In the genomic region with DNA sequence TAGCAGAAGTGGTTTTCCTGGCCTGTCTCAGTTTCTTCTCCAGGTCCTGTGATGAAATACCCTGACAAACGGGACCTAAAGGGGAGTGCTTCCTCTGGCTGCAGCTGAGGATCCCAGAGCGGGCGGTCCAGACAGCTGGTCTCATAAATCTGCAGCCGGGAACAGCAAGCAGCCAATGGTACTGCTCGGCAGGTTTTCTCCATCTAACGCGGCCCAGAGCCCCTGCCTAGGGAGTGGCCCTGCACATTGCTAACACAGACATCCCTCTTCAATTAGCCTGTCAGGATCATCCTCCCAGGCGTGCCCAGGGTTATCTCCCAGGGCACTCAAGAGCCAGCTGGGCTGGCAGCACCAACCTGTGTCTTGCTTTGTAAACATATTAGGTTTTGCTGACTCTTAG, we compare ENCODE assay signal across 10 mouse cellular contexts. TPM values are rescaled to one million over a fixed set of nuclear protein-coding genes. Genes with fewer than 3 reads are reported as not detected.
DNase-seq lines count a peak whose midpoint lies in the region; ATAC-seq and TF ChIP-seq lines count a peak whose summit lies in the region.
"Had no signal": no experiment of that assay in that cellular context is flagged by ENCODE, and none has a peak within 500 bp of the region (broad histone marks: within the 10 kb centered on the region; RNA-seq: fewer than 3 reads in every experiment).

No protein-coding gene starts in this region.

- peak; percentile 63 for ATAC-seq in hindbrain, embryonic 11.5 days (ENCODE audit: low FRiP score)
- peak; percentile 66 for ATAC-seq in midbrain, embryonic 13.5 days

- H3K36me3 ChIP-seq in hindbrain, embryonic 11.5 days (ENCODE audit: control insufficient read depth, insufficient read depth, low read length) = no peaks in the 10 kb centered on the region
- no peaks in the 10 kb centered on the region for H3K36me3 ChIP-seq in midbrain, embryonic 13.5 days
- H3K36me3 ChIP-seq in thymus, adult 2 months (ENCODE audit: control insufficient read depth, insufficient read depth, low read length) = no peaks in the 10 kb centered on the region

- TF ChIP-seq POLR2A in thymus, adult 2 months (IDR thresholded peaks at IDR 0.05; ENCODE audit: control insufficient read depth, extremely low read depth, insufficient read depth, low read length, poor library complexity) = no peak

- H3K9ac ChIP-seq in hindbrain, embryonic 11.5 days (ENCODE audit: low read depth, low read length) = no peak overlapping the region
- 0 out of 2 replicates have a peak overlapping the region, but pooled peaks have one; percentile 1 for H3K9ac ChIP-seq in midbrain, embryonic 13.5 days (replicated peaks)
- H3K9ac ChIP-seq: liver, embryonic 15.5 days had no signal

- H3K4me3 ChIP-seq in hindbrain, embryonic 11.5 days (ENCODE audit: low read depth, low read length) = no peak overlapping the region
- no peak overlapping the region for H3K4me3 ChIP-seq in midbrain, embryonic 13.5 days (replicated peaks)
- H3K4me3 ChIP-seq in thymus, adult 2 months (ENCODE audit: control insufficient read depth, insufficient read depth, low read length) = no peak overlapping the region
- H3K4me3 ChIP-seq: liver, embryonic 15.5 days had no signal

- intact Hi-C loops in gastrocnemius, postnatal 14 days (cut with DNase I; ENCODE audit: low total_unique reads) = no loop called here

- no peak overlapping the region for H3K4me2 ChIP-seq in hindbrain, embryonic 11.5 days (replicated peaks; ENCODE audit: low read depth, low read length)
- H3K4me2 ChIP-seq in midbrain, embryonic 13.5 days (replicated peaks) = no peak overlapping the region
- H3K4me2 ChIP-seq: liver, embryonic 15.5 days had no signal

- no peak for TF ChIP-seq CTCF in thymus, adult 2 months (IDR thresholded peaks at IDR 0.05; ENCODE audit: borderline replicate concordance, control insufficient read depth, extremely low read depth, insufficient read depth, low read length, poor library complexity)

- H3K27me3 ChIP-seq in hindbrain, embryonic 11.5 days (ENCODE audit: control insufficient read depth, insufficient read depth, low read length) = no peaks in the 10 kb centered on the region
- no peaks in the 10 kb centered on the region for H3K27me3 ChIP-seq in midbrain, embryonic 13.5 days
- no peaks in the 10 kb centered on the region for H3K27me3 ChIP-seq in thymus, adult 2 months (ENCODE audit: control insufficient read depth, insufficient read depth, low read length)
- H3K27me3 ChIP-seq: liver, embryonic 15.5 days had no signal

- no peak overlapping the region for H3K27ac ChIP-seq in hindbrain, embryonic 11.5 days (ENCODE audit: low read depth, low read length)
- peak overlapping the region; percentile 22; the same call in 1 of the 2 replicates for H3K27ac ChIP-seq in midbrain, embryonic 13.5 days
- no peak overlapping the region for H3K27ac ChIP-seq in thymus, adult 2 months (ENCODE audit: control insufficient read depth, insufficient read depth, low read length)
- H3K27ac ChIP-seq: liver, embryonic 15.5 days had no signal

- DNase-seq in gastrocnemius, postnatal 14 days = peak; percentile 22
- DNase-seq in gastrocnemius, adult 18-20 months (ENCODE audit: low spot score) = no peak
- peak; percentile 79 for DNase-seq in embryo, embryonic 10 days (ENCODE audit: low spot score)
- peak; percentile 50 for DNase-seq in hindbrain, embryonic 11.5 days (ENCODE audit: low spot score)
- no peak for DNase-seq in thymus, adult 2 months
- no peak for DNase-seq in lung, adult 18-20 months
- no peak for DNase-seq in right cerebral cortex, postnatal 25 days
- DNase-seq: cerebellum, adult 11 months had no signal

- no peaks in the 10 kb centered on the region for H3K9me3 ChIP-seq in hindbrain, embryonic 11.5 days (ENCODE audit: control insufficient read depth, low read length)
- H3K9me3 ChIP-seq in midbrain, embryonic 13.5 days = no peaks in the 10 kb centered on the region
- H3K9me3 ChIP-seq: liver, embryonic 15.5 days had no signal

- 27% methylated on average over 8 of the region's 8 CpGs for WGBS in hindbrain, embryonic 11.5 days
- 30% methylated on average over 8 of the region's 8 CpGs for WGBS in midbrain, embryonic 13.5 days
- 92% methylated on average over 8 of the region's 8 CpGs for WGBS in thymus, adult 2 months

- H3K4me1 ChIP-seq in hindbrain, embryonic 11.5 days (replicated peaks; ENCODE audit: control insufficient read depth, insufficient read depth, low read length) = no peaks in the 10 kb centered on the region
- H3K4me1 ChIP-seq in midbrain, embryonic 13.5 days (replicated peaks) = peaks cover 14% of the 10 kb centered on the region
- H3K4me1 ChIP-seq in thymus, adult 2 months (replicated peaks; ENCODE audit: control insufficient read depth, insufficient read depth, low read length) = no peaks in the 10 kb centered on the region
- H3K4me1 ChIP-seq: liver, embryonic 15.5 days had no signal

RNA-seq across cellular contexts. Expression of a gene that starts 38.3 kb away (rescaled TPM):
- 10 to 100 TPM in 1 of 2 experiments, 1 to 10 TPM in 1; 9.3 to 11.0 TPM for total RNA-seq in gastrocnemius, postnatal 14 days (2021)
- 1 to 10 TPM; 4.1 to 5.1 TPM for total RNA-seq in gastrocnemius, adult 18-20 months (2021)
- 14.8 and 17.8 TPM in 2 replicates for polyA plus RNA-seq in hindbrain, embryonic 11.5 days (2014; fragmentation: Nextera tagmentation; extraction: Ambion mirVana)
- polyA plus RNA-seq in midbrain, embryonic 13.5 days (2015; fragmentation: Nextera tagmentation; extraction: Ambion mirVana) = 14.2 and 15.1 TPM in 2 replicates
- polyA plus RNA-seq in thymus, adult 2 months (2012; rRNA removed) = 7.7 and 8.1 TPM in 2 replicates

Comparison
In these comparisons a context has a peak if more than half of its experiments do, and no peak if none do; other contexts are left out.
1. DNase-seq: peak in gastrocnemius, postnatal 14 days (single experiment), embryo, embryonic 10 days (single experiment) and hindbrain, embryonic 11.5 days (single experiment); none in gastrocnemius, adult 18-20 months (single experiment), thymus, adult 2 months (single experiment), lung, adult 18-20 months (0 of 2) and right cerebral cortex, postnatal 25 days (single experiment).